ENCODE assay signal across 12 mouse cellular contexts in the genomic region with DNA sequence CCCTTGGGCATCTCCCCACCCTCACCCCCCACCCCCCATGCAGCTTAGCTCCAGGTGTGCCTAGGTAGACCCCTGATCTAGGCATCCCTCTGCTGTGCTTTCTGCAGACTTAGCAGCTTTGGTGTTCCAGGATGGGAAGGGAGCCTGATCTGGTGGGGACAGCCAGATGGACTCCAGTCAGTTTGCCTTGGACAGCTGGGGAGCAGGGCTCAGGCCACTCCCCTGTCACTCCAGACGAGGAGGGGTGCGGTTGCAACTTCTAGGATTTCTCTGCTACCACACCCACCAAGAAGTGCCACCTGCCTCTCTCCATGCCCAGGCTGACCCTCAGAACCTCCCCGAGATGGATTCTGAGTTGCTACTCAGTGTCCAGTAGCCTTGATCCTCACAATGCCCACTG. TPM values are rescaled to one million over a fixed set of nuclear protein-coding genes. Genes with fewer than 3 reads are reported as not detected.
A peak's percentile ranks its signal among the peaks of the same experiment; 100 is the strongest.
DNase-seq lines count a peak whose midpoint lies in the region; ATAC-seq lines count a peak whose summit lies in the region.
"Had no signal": no experiment of that assay in that cellular context is flagged by ENCODE, and none has a peak within 500 bp of the region (broad histone marks: within the 10 kb centered on the region; RNA-seq: fewer than 3 reads in every experiment).

No protein-coding gene starts in this region.

- H3K36me3 ChIP-seq in kidney, embryonic 15.5 days = peaks cover 35% of the 10 kb centered on the region
- peaks cover 5% of the 10 kb centered on the region; the same call in 1 of the 2 replicates for H3K36me3 ChIP-seq in stomach, embryonic 16.5 days (ENCODE audit: control insufficient read depth, insufficient read depth, low read length)

- 59% methylated on average over 3 of the region's 3 CpGs for WGBS in kidney, embryonic 15.5 days
- WGBS in stomach, embryonic 16.5 days = 45% methylated on average over 3 of the region's 3 CpGs

- H3K4me3 ChIP-seq in kidney, embryonic 15.5 days (replicated peaks) = no peak overlapping the region
- no peak overlapping the region for H3K4me3 ChIP-seq in stomach, embryonic 16.5 days (replicated peaks; ENCODE audit: low read length)
- H3K4me3 ChIP-seq: liver, embryonic 15.5 days; midbrain, embryonic 12.5 days had no signal

- peaks cover 2% of the 10 kb centered on the region; the same call in 1 of the 2 replicates for H3K9me3 ChIP-seq in kidney, embryonic 15.5 days (replicated peaks)
- H3K9me3 ChIP-seq in stomach, embryonic 16.5 days (replicated peaks; ENCODE audit: control insufficient read depth, low read length) = no peaks in the 10 kb centered on the region
- H3K9me3 ChIP-seq: liver, embryonic 15.5 days; midbrain, embryonic 12.5 days had no signal

- no peak overlapping the region for H3K9ac ChIP-seq in kidney, embryonic 15.5 days
- H3K9ac ChIP-seq in stomach, embryonic 16.5 days (ENCODE audit: low read length) = peak overlapping the region; percentile 38; the same call in 1 of the 2 replicates
- H3K9ac ChIP-seq: liver, embryonic 15.5 days; midbrain, embryonic 12.5 days had no signal

- no peak for DNase-seq in kidney, adult 18-20 months
- DNase-seq in retina, postnatal 1 day = peak; percentile 25
- DNase-seq in retina, embryonic 14.5 days (ENCODE audit: low spot score) = no peak
- peak; percentile 75 for DNase-seq in gastrocnemius, postnatal 25 days
- DNase-seq in layer of hippocampus, postnatal 36 days = no peak
- DNase-seq: cerebellum, adult 11 months; heart, postnatal 10 days; kidney, postnatal 36 days had no signal

- peaks cover 51% of the 10 kb centered on the region for H3K4me1 ChIP-seq in kidney, embryonic 15.5 days
- H3K4me1 ChIP-seq in stomach, embryonic 16.5 days (ENCODE audit: control insufficient read depth, insufficient read depth, low read length) = peaks cover 46% of the 10 kb centered on the region

- H3K27ac ChIP-seq in kidney, embryonic 15.5 days = peak overlapping the region; percentile 83
- peak overlapping the region; percentile 89 for H3K27ac ChIP-seq in stomach, embryonic 16.5 days (ENCODE audit: low read length)

- no peak overlapping the region for H3K4me2 ChIP-seq in kidney, embryonic 15.5 days
- no peak overlapping the region for H3K4me2 ChIP-seq in stomach, embryonic 16.5 days (ENCODE audit: low read depth, low read length)
- H3K4me2 ChIP-seq: liver, embryonic 15.5 days; midbrain, embryonic 12.5 days had no signal

- H3K27me3 ChIP-seq in kidney, embryonic 15.5 days = no peaks in the 10 kb centered on the region
- H3K27me3 ChIP-seq in stomach, embryonic 16.5 days (ENCODE audit: control insufficient read depth, insufficient read depth, low read length) = no peaks in the 10 kb centered on the region
- H3K27me3 ChIP-seq: liver, embryonic 15.5 days; midbrain, embryonic 12.5 days had no signal

- ATAC-seq in kidney, embryonic 15.5 days (replicated peaks; ENCODE audit: low FRiP score) = no peak
- ATAC-seq in stomach, embryonic 16.5 days (ENCODE audit: insufficient read depth, low FRiP score) = no peak

RNA-seq across cellular contexts. Expression of a gene that starts 11.4 kb away (rescaled TPM):
- polyA plus RNA-seq in kidney, embryonic 15.5 days (2015; fragmentation: Nextera tagmentation; extraction: Ambion mirVana) = 136 and 154 TPM in 2 replicates
- total RNA-seq in gastrocnemius, postnatal 25 days (2021) = 10 to 100 TPM; 23.0 to 27.2 TPM
- 137 and 140 TPM in 2 replicates for polyA plus RNA-seq in stomach, embryonic 16.5 days (2015; fragmentation: Nextera tagmentation; extraction: Ambion mirVana)
- 10 to 100 TPM; 32.1 to 39.1 TPM for total RNA-seq in layer of hippocampus, postnatal 36 days (2021)

Comparison
In these comparisons a context has a peak if more than half of its experiments do, and no peak if none do; other contexts are left out.
1. DNase-seq: peak in retina, postnatal 1 day (single experiment) and gastrocnemius, postnatal 25 days (single experiment); none in kidney, adult 18-20 months (single experiment), retina, embryonic 14.5 days (single experiment) and layer of hippocampus, postnatal 36 days (0 of 2).